Mouse (Mus musculus): ENCODE results near the gene Syt16. TPM values are rescaled to one million over a fixed set of nuclear protein-coding genes. Genes with fewer than 3 reads are reported as not detected.

The Syt16 gene
- polyA plus RNA-seq, 1 experiment from 2014 or later: 0.52 TPM

Other genes starting within 250 kb of the Syt16 start
- 182 and 206 TPM in 2 replicates for gene Hif1a, start 96.3 kb upstream of the Syt16 start, polyA plus RNA-seq (2014; fragmentation: Nextera tagmentation; extraction: Ambion mirVana)
- gene Gm49321, start 60.0 kb upstream of the Syt16 start, polyA plus RNA-seq (2014; fragmentation: Nextera tagmentation; extraction: Ambion mirVana): 12.0 and 14.1 TPM in 2 replicates
- gene Snapc1, start 33.2 kb upstream of the Syt16 start, polyA plus RNA-seq (2014; fragmentation: Nextera tagmentation; extraction: Ambion mirVana): 17.8 and 21.2 TPM in 2 replicates

Measured in heart, embryonic 11.5 days (tissue).